Mouse (Mus musculus) lung, embryonic 15.5 days (tissue): Measurements from ENCODE around the gene Sugt1. TPM values are rescaled to one million over a fixed set of nuclear protein-coding genes. Genes with fewer than 3 reads are reported as not detected.

Experiments
- ATAC-seq: fragments of 200-750 bp; cut with Nextera tagmentation; 2 replicates; pipeline ENCODE4 v1.8.0; 2017; ENCODE audit warnings: moderate number of reproducible peaks, borderline replicate concordance; ENCODE audit not compliant: low FRiP score, low TSS enrichment; ENCODE audit errors: extremely low read depth
- H3K27ac ChIP-seq: fragments of 300-500 bp; sonication (generic); 2 replicates; pipeline ENCODE4 v1.5.1; 2015; ENCODE audit warnings: moderate library complexity, mild to moderate bottlenecking, inconsistent platforms
- H3K27me3 ChIP-seq: fragments of 300-500 bp; sonication (generic); 2 replicates; pipeline ENCODE4 v1.6.1; 2015; ENCODE audit warnings: inconsistent platforms
- H3K36me3 ChIP-seq: fragments of 300-500 bp; sonication (generic); 2 replicates; pipeline ENCODE4 v1.6.1; 2015; ENCODE audit warnings: inconsistent platforms
- H3K4me1 ChIP-seq: fragments of 300-500 bp; sonication (generic); 2 replicates; pipeline ENCODE4 v1.6.1; 2015; ENCODE audit warnings: inconsistent platforms
- H3K4me2 ChIP-seq: fragments of 300-500 bp; sonication (generic); 2 replicates; pipeline ENCODE4 v1.6.1; 2015; ENCODE audit warnings: inconsistent platforms, mild to moderate bottlenecking, moderate library complexity
- H3K4me3 ChIP-seq: fragments of 300-500 bp; sonication (generic); 2 replicates; pipeline ENCODE4 v1.5.1; 2015; ENCODE audit warnings: mild to moderate bottlenecking, inconsistent platforms
- H3K9ac ChIP-seq: fragments of 300-500 bp; sonication (generic); 2 replicates; pipeline ENCODE4 v1.6.1; 2015; ENCODE audit warnings: inconsistent platforms
- H3K9me3 ChIP-seq: fragments of 300-500 bp; sonication (generic); 2 replicates; pipeline ENCODE4 v1.6.1; 2016; ENCODE audit warnings: inconsistent platforms
- WGBS: fragments of 180-500 bp; shearing (Covaris S2); methylation state at CpG from one replicate; pipeline ENCODE4 v1.1.7; 2015; 5-methylcytosine and 5-hydroxymethylcytosine counted together
- polyA plus RNA-seq: library from polyadenylated mRNA; unstranded; fragments of >200 nt; fragmentation: Nextera tagmentation; extraction: Ambion mirVana; gene quantifications from 2 replicates; pipeline ENCODE4 v1.2.1, GENCODE M21; 2015

Sugt1 gene
- 127 and 136 TPM in 2 replicates for polyA plus RNA-seq

DNA sequence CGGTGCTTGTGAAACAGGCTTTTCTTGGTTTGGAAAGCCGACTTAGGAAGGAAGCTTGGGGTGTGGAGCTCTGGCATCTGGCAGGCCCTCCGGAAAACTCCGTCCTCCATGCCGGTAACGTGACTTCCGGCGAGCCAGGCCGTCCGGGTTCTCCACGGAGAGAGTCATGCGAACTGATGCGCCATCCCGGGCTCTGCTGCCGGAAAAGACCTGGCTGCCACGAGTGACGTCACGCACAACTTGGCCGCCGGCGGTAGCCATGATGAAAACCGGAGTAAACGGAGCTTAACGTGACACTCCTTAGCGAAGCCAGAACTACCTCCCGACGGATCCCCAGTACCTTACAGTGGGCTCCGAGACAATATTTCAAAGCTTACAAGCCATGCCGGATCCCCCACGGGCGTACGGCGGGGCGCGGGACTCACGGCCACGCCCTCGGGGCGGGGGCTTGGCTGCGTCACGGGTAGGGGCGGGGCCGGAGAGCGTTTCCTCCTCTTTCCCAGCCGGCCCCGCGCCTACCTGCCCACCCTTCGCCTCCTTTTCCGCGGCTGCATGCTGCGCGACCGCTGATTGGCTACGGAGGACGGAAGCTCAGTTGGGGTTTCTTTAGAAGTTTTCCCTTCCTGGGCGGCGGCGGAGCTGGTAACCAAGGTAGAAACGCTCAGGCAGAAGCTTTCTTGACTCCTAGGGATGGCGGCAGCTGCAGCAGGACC lies at the start of gene Sugt1:
Sugt1 (plus strand) TSS at position 553 of the 713 bp plus-strand sequence.
- H3K4me2 ChIP-seq, result peak within 1 kb of the TSS; percentile 64
- H3K9ac ChIP-seq, result peak within 1 kb of the TSS; percentile 66
- no peaks in the 10 kb centered on the region for H3K9me3 ChIP-seq
- peaks cover 2% of the 10 kb centered on the region; the same call in 1 of the 2 replicates for H3K36me3 ChIP-seq
- peak within 1 kb of the TSS; percentile 95 for H3K27ac ChIP-seq
- H3K4me1 ChIP-seq, result peaks cover 13% of the 10 kb centered on the region
- no peaks in the 10 kb centered on the region for H3K27me3 ChIP-seq
- ATAC-seq, result peak; percentile 99
- under 1% methylated on average over 57 of the region's 60 CpGs for WGBS
- peak within 1 kb of the TSS; percentile 66 for H3K4me3 ChIP-seq

GRCm38 (mm10) chr14:79537921-79538320 lies 49.6 kb upstream of the Sugt1 start:
- Histone ChIP-seq H3K9me3 (no peaks in the 10 kb centered on the region), H3K27me3 (no peaks in the 10 kb centered on the region), H3K4me1 (peaks cover 25% of the 10 kb centered on the region), H3K4me2 (no peak overlapping the region), H3K4me3 (no peak overlapping the region), H3K27ac (no peak overlapping the region), H3K36me3 (no peaks in the 10 kb centered on the region), H3K9ac (no peak overlapping the region)
- no peak for ATAC-seq

DNA sequence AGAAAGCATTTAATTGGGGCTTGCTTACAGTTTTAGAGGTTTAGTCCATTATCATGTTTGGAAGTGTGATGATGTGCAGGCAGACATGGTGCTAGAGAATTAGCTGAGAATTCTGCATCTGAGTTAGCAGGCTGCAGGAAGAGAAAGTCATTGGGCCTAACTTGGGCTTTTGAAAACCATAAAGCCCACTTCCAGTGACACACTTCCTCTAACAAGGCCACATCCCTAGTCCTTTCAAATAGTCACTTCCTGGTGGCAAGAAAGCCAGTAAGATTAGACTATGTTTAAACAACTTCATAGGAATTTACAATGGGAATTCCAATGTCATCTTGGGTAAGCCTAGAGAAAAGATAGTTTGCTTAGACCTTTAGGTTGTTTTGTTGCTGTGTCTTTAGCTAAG lies 45.9 kb upstream of the Sugt1 start:
- no peak overlapping the region for H3K4me3 ChIP-seq
- H3K4me1 ChIP-seq, result 0 out of 2 replicates have a peak, but pooled peaks cover 4% of the 10 kb centered on the region
- H3K27me3 ChIP-seq, result no peaks in the 10 kb centered on the region
- no peaks in the 10 kb centered on the region for H3K9me3 ChIP-seq
- no peaks in the 10 kb centered on the region for H3K36me3 ChIP-seq
- H3K27ac ChIP-seq, result no peak overlapping the region
- no peak for ATAC-seq
- no peak overlapping the region for H3K4me2 ChIP-seq
- H3K9ac ChIP-seq, result no peak overlapping the region

- H3K9ac ChIP-seq, result no peak overlapping the region
- H3K9me3 ChIP-seq, result no peaks in the 10 kb centered on the region
- no peaks in the 10 kb centered on the region for H3K27me3 ChIP-seq
- H3K27ac ChIP-seq, result peak overlapping the region; percentile 85
- H3K4me2 ChIP-seq, result peak overlapping the region; percentile 23
- peaks cover 16% of the 10 kb centered on the region for H3K4me1 ChIP-seq
- H3K36me3 ChIP-seq, result no peaks in the 10 kb centered on the region
- 21% methylated on average over 7 of the region's 7 CpGs for WGBS
- peak; percentile 84 for ATAC-seq
- no peak overlapping the region for H3K4me3 ChIP-seq
Observed at GRCm38 (mm10) chr14:79549343-79549742, 38.1 kb upstream of the Sugt1 start.

- Histone ChIP-seq H3K4me3 (no peak overlapping the region), H3K36me3 (no peaks in the 10 kb centered on the region), H3K27ac (no peak overlapping the region), H3K9ac (no peak overlapping the region), H3K27me3 (no peaks in the 10 kb centered on the region), H3K9me3 (no peaks in the 10 kb centered on the region), H3K4me2 (no peak overlapping the region), H3K4me1 (peaks cover 16% of the 10 kb centered on the region)
- ATAC-seq, result no peak
- 91% methylated on average over 2 of the region's 2 CpGs for WGBS
Observed at GRCm38 (mm10) chr14:79551929-79552328, 35.6 kb upstream of the Sugt1 start.

DNA sequence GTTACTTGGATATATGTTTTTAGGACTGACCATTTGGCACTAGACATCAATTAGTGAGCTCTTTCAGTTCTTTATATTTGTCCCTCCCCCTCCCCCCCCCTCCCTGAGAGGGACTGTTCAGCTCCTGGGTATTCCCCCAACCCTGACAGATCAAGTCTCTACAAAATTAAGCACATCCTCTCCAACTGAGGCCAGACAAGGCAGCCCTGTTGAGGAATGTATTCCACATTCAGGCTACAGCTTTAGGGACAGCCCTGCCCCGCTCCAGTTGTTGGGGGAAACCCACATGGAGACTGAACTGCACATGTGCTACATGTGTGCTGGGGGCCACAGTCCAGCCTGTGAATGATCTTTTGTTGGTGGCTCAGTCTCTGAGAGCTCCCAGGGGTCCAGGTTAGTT lies 34.6 kb upstream of the Sugt1 start:
- H3K27ac ChIP-seq, result no peak overlapping the region
- no peak overlapping the region for H3K4me3 ChIP-seq
- H3K36me3 ChIP-seq, result no peaks in the 10 kb centered on the region
- H3K9me3 ChIP-seq, result no peaks in the 10 kb centered on the region
- H3K27me3 ChIP-seq, result no peaks in the 10 kb centered on the region
- no peak overlapping the region for H3K4me2 ChIP-seq
- 93% methylated on average over 1 of the region's 1 CpGs for WGBS
- H3K4me1 ChIP-seq, result peaks cover 24% of the 10 kb centered on the region
- H3K9ac ChIP-seq, result no peak overlapping the region
- no peak for ATAC-seq

DNA sequence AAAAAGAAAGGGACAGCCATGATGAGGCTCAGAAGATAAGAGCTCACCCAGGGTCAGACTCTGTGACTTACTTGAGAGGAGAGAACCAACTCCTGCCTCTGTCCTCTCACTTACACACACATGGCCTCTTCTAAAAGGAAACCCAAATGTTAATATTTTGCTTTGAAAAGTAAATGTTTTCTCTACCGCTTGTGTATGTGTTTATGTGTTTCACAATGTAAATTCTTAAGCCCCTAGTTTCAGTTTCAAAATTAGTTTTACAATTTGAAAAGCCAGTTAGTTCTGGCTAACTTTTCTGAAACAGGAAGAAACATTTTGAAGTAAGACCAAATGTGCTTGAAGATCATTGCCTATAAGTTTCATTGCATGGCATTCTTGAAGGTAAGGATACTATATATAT lies 29.7 kb upstream of the Sugt1 start:
- Histone ChIP-seq H3K9ac (no peak overlapping the region), H3K4me2 (no peak overlapping the region), H3K27me3 (no peaks in the 10 kb centered on the region), H3K36me3 (peaks cover 11% of the 10 kb centered on the region), H3K27ac (peak overlapping the region; percentile 20; the same call in 1 of the 2 replicates), H3K4me1 (0 out of 2 replicates have a peak, but pooled peaks cover 11% of the 10 kb centered on the region), H3K9me3 (no peaks in the 10 kb centered on the region), H3K4me3 (no peak overlapping the region)
- ATAC-seq, result no peak
- 60% methylated on average over 1 of the region's 1 CpGs for WGBS

DNA sequence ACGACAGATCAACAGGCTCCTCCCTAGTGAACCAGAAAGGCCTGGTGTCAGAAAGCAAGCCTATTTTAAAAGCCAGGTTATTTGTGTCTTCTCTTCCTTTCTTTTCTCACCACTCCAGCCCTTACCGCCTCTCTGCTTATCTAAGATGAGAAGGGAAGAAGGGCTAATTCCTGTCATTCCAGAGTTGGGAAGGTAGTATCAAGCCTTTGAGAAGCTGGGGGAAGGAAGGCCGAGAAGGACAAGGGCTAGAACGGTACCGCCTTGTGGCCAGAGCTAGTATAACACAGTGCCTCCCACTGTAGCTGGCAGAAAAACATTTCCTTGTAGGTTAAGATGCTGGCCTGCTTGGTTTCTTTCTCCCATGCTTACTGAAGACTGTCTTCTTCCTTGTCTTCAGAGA lies 24.7 kb upstream of the Sugt1 start:
- H3K36me3 ChIP-seq, result peaks cover 26% of the 10 kb centered on the region
- no peaks in the 10 kb centered on the region for H3K9me3 ChIP-seq
- WGBS, result 15% methylated on average over 5 of the region's 5 CpGs
- H3K27me3 ChIP-seq, result no peaks in the 10 kb centered on the region
- H3K4me3 ChIP-seq, result no peak overlapping the region
- no peak overlapping the region for H3K9ac ChIP-seq
- H3K4me1 ChIP-seq, result 0 out of 2 replicates have a peak, but pooled peaks cover 3% of the 10 kb centered on the region
- H3K27ac ChIP-seq, result peak overlapping the region; percentile 9; the same call in 1 of the 2 replicates
- H3K4me2 ChIP-seq, result no peak overlapping the region
- no peak for ATAC-seq

- no peak for ATAC-seq
- Histone ChIP-seq H3K4me3 (no peak overlapping the region), H3K36me3 (peaks cover 37% of the 10 kb centered on the region), H3K27ac (no peak overlapping the region), H3K9ac (no peak overlapping the region), H3K9me3 (no peaks in the 10 kb centered on the region), H3K4me1 (no peaks in the 10 kb centered on the region), H3K27me3 (no peaks in the 10 kb centered on the region), H3K4me2 (no peak overlapping the region)
- 64% methylated on average over 6 of the region's 6 CpGs for WGBS
Observed at GRCm38 (mm10) chr14:79564784-79565183, 22.7 kb upstream of the Sugt1 start.

GRCm38 (mm10) chr14:79573482-79574191 lies 13.9 kb upstream of the Sugt1 start:
- H3K27ac ChIP-seq, result no peak overlapping the region
- H3K27me3 ChIP-seq, result no peaks in the 10 kb centered on the region
- no peak overlapping the region for H3K4me3 ChIP-seq
- no peaks in the 10 kb centered on the region for H3K9me3 ChIP-seq
- no peaks in the 10 kb centered on the region for H3K4me1 ChIP-seq
- no peak overlapping the region for H3K4me2 ChIP-seq
- 89% methylated on average over 13 of the region's 13 CpGs for WGBS
- H3K9ac ChIP-seq, result no peak overlapping the region
- H3K36me3 ChIP-seq, result peaks cover 33% of the 10 kb centered on the region
- ATAC-seq, result no peak

GRCm38 (mm10) chr14:79574361-79574760 lies 13.1 kb upstream of the Sugt1 start:
- Histone ChIP-seq H3K9ac (no peak overlapping the region), H3K27ac (no peak overlapping the region), H3K4me3 (no peak overlapping the region), H3K9me3 (no peaks in the 10 kb centered on the region), H3K4me1 (no peaks in the 10 kb centered on the region), H3K4me2 (no peak overlapping the region), H3K36me3 (peaks cover 30% of the 10 kb centered on the region), H3K27me3 (no peaks in the 10 kb centered on the region)
- WGBS, result 90% methylated on average over 1 of the region's 1 CpGs
- ATAC-seq, result no peak

DNA sequence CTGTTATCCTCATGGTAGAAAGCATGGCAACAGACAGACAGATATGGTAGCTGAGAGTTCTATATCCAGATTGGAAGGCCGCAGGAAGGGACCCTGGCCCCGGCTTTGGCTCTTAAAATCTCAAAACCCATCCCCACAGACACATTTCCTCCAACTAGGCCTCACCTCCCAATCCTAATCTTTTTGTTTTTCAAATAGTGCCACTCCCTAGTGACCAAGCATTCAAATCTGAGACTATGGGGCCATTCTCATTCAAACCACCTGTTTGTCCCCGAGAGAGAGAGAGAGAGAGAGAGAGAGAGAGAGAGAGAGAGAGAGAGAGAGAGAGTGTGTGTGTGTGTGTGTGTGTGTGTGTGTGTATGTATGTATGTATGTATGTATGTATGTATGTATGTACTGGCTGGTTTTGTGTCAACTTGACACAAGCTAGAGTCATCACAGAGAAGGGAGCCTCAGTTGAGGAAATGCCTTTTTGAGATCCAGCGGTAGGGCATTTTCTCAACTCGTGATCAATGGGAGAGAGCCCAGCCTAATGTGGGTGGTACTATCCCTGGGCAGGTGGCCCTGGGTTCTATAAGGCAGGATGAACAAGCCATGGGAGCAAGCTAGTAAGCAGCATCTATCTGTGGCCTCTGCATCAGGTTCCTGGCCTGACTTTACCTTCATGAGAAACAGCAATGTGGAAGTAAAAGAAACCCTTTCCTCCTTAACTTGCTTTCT lies 3.8 kb upstream of the Sugt1 start:
- no peaks in the 10 kb centered on the region for H3K27me3 ChIP-seq
- no peak overlapping the region for H3K9ac ChIP-seq
- H3K4me3 ChIP-seq, result no peak overlapping the region
- 81% methylated on average over 5 of the region's 5 CpGs for WGBS
- H3K4me1 ChIP-seq, result peaks cover 7% of the 10 kb centered on the region
- ATAC-seq, result no peak
- no peak overlapping the region for H3K27ac ChIP-seq
- H3K4me2 ChIP-seq, result no peak overlapping the region
- 0 out of 2 replicates have a peak, but pooled peaks cover 10% of the 10 kb centered on the region for H3K36me3 ChIP-seq
- no peaks in the 10 kb centered on the region for H3K9me3 ChIP-seq
